Mouse (Mus musculus): ENCODE data around the gene Ccer2. TPM values are rescaled to one million over a fixed set of nuclear protein-coding genes. Genes with fewer than 3 reads are reported as not detected.

The Ccer2 gene
- polyA plus RNA-seq, 1 experiment from 2014 or later = not detected

GRCm38 (mm10) chr7:28726600-28726999 is 29.4 kb upstream of the Ccer2 start:
- no peaks in the 10 kb centered on the region; the same call in 1 of the 2 replicates for H3K9me3 ChIP-seq (ENCODE audit: low read length)
- H3K9ac ChIP-seq (replicated peaks; ENCODE audit: low read depth) = no peak overlapping the region
- no peaks in the 10 kb centered on the region for H3K27me3 ChIP-seq (replicated peaks; ENCODE audit: insufficient read depth, low read length)
- H3K4me2 ChIP-seq (replicated peaks; ENCODE audit: low read depth, low read length) = no peak overlapping the region
- H3K36me3 ChIP-seq (ENCODE audit: insufficient read depth, low read length) = no peaks in the 10 kb centered on the region
- H3K4me3 ChIP-seq (ENCODE audit: low read depth, low read length) = no peak overlapping the region
- 7% methylated on average over 14 of the region's 14 CpGs for WGBS
- DNase-seq (ENCODE audit: low spot score) (peak; percentile 85), ATAC-seq (peak; percentile 80)
- TF ChIP-seq EP300 (IDR thresholded peaks at IDR 0.05) = no peak
- peak; percentile 91 for TF ChIP-seq CTCF (IDR thresholded peaks at IDR 0.05)
- no peaks in the 10 kb centered on the region for H3K4me1 ChIP-seq (ENCODE audit: insufficient read depth, low read depth, low read length)
- no peak overlapping the region for H3K27ac ChIP-seq (ENCODE audit: low read length)

- ATAC-seq = no peak
- H3K36me3 ChIP-seq (ENCODE audit: insufficient read depth, low read length) = no peaks in the 10 kb centered on the region
- H3K4me3 ChIP-seq (ENCODE audit: low read depth, low read length) = no peak overlapping the region
- TF ChIP-seq EP300 (IDR thresholded peaks at IDR 0.05) (no peak), CTCF (IDR thresholded peaks at IDR 0.05) (peak; percentile 43)
- H3K4me2 ChIP-seq (replicated peaks; ENCODE audit: low read depth, low read length) = no peak overlapping the region
- no peaks in the 10 kb centered on the region for H3K27me3 ChIP-seq (replicated peaks; ENCODE audit: insufficient read depth, low read length)
- H3K9me3 ChIP-seq (ENCODE audit: low read length) = no peaks in the 10 kb centered on the region; the same call in 1 of the 2 replicates
- no peak for DNase-seq (ENCODE audit: low spot score)
- 61% methylated on average over 10 of the region's 10 CpGs for WGBS
- H3K4me1 ChIP-seq (ENCODE audit: insufficient read depth, low read depth, low read length) = peaks cover 3% of the 10 kb centered on the region; the same call in 1 of the 2 replicates
- no peak overlapping the region for H3K27ac ChIP-seq (ENCODE audit: low read length)
- H3K9ac ChIP-seq (replicated peaks; ENCODE audit: low read depth) = no peak overlapping the region
These were observed 28.2 kb upstream of the Ccer2 start for GRCm38 (mm10) chr7:28727649-28728340.

GRCm38 (mm10) chr7:28732341-28733142 is 23.4 kb upstream of the Ccer2 start:
- Histone ChIP-seq H3K4me2 (replicated peaks; ENCODE audit: low read depth, low read length) (peak overlapping the region; percentile 56), H3K9me3 (ENCODE audit: low read length) (no peaks in the 10 kb centered on the region; the same call in 1 of the 2 replicates), H3K27me3 (replicated peaks; ENCODE audit: insufficient read depth, low read length) (no peaks in the 10 kb centered on the region), H3K4me3 (ENCODE audit: low read depth, low read length) (peak overlapping the region; percentile 29), H3K36me3 (ENCODE audit: insufficient read depth, low read length) (no peaks in the 10 kb centered on the region), H3K4me1 (ENCODE audit: insufficient read depth, low read depth, low read length) (peaks cover 3% of the 10 kb centered on the region; the same call in 1 of the 2 replicates), H3K9ac (replicated peaks; ENCODE audit: low read depth) (no peak overlapping the region), H3K27ac (ENCODE audit: low read length) (no peak overlapping the region)
- TF ChIP-seq EP300 (IDR thresholded peaks at IDR 0.05) = no peak
- TF ChIP-seq CTCF (IDR thresholded peaks at IDR 0.05) = no peak
- peak; percentile 94 for ATAC-seq
- DNase-seq (ENCODE audit: low spot score) = peak; percentile 90
- 7% methylated on average over 50 of the region's 58 CpGs for WGBS

GRCm38 (mm10) chr7:28733211-28733610 is 22.8 kb upstream of the Ccer2 start:
- H3K27me3 ChIP-seq (replicated peaks; ENCODE audit: insufficient read depth, low read length) = no peaks in the 10 kb centered on the region
- DNase-seq (ENCODE audit: low spot score) (no peak), ATAC-seq (no peak)
- H3K27ac ChIP-seq (ENCODE audit: low read length) = no peak overlapping the region
- 26% methylated on average over 11 of the region's 11 CpGs for WGBS
- peaks cover 3% of the 10 kb centered on the region; the same call in 1 of the 2 replicates for H3K4me1 ChIP-seq (ENCODE audit: insufficient read depth, low read depth, low read length)
- H3K9ac ChIP-seq (replicated peaks; ENCODE audit: low read depth) = no peak overlapping the region
- peak overlapping the region; percentile 29 for H3K4me3 ChIP-seq (ENCODE audit: low read depth, low read length)
- H3K4me2 ChIP-seq (replicated peaks; ENCODE audit: low read depth, low read length) = peak overlapping the region; percentile 56
- H3K36me3 ChIP-seq (ENCODE audit: insufficient read depth, low read length) = no peaks in the 10 kb centered on the region
- TF ChIP-seq EP300 (IDR thresholded peaks at IDR 0.05) = no peak
- TF ChIP-seq CTCF (IDR thresholded peaks at IDR 0.05) = no peak
- no peaks in the 10 kb centered on the region; the same call in 1 of the 2 replicates for H3K9me3 ChIP-seq (ENCODE audit: low read length)

GRCm38 (mm10) chr7:28735701-28736100 is 20.3 kb upstream of the Ccer2 start:
- no peak for TF ChIP-seq EP300 (IDR thresholded peaks at IDR 0.05)
- no peak for TF ChIP-seq CTCF (IDR thresholded peaks at IDR 0.05)
- no peak overlapping the region for H3K9ac ChIP-seq (replicated peaks; ENCODE audit: low read depth)
- WGBS = 68% methylated on average over 6 of the region's 6 CpGs
- DNase-seq (ENCODE audit: low spot score) (peak; percentile 43), ATAC-seq (no peak)
- H3K9me3 ChIP-seq (ENCODE audit: low read length) = no peaks in the 10 kb centered on the region; the same call in 1 of the 2 replicates
- no peak overlapping the region for H3K4me2 ChIP-seq (replicated peaks; ENCODE audit: low read depth, low read length)
- no peaks in the 10 kb centered on the region for H3K27me3 ChIP-seq (replicated peaks; ENCODE audit: insufficient read depth, low read length)
- H3K27ac ChIP-seq (ENCODE audit: low read length) = no peak overlapping the region
- peaks cover 3% of the 10 kb centered on the region; the same call in 1 of the 2 replicates for H3K4me1 ChIP-seq (ENCODE audit: insufficient read depth, low read depth, low read length)
- H3K4me3 ChIP-seq (ENCODE audit: low read depth, low read length) = no peak overlapping the region
- no peaks in the 10 kb centered on the region; the same call in 1 of the 2 replicates for H3K36me3 ChIP-seq (ENCODE audit: insufficient read depth, low read length)

GRCm38 (mm10) chr7:28739829-28740228 is 16.1 kb upstream of the Ccer2 start:
- Histone ChIP-seq H3K27ac (ENCODE audit: low read length) (no peak overlapping the region), H3K4me3 (ENCODE audit: low read depth, low read length) (no peak overlapping the region), H3K9ac (replicated peaks; ENCODE audit: low read depth) (no peak overlapping the region), H3K4me1 (ENCODE audit: insufficient read depth, low read depth, low read length) (peaks cover 4% of the 10 kb centered on the region), H3K4me2 (replicated peaks; ENCODE audit: low read depth, low read length) (no peak overlapping the region), H3K36me3 (ENCODE audit: insufficient read depth, low read length) (no peaks in the 10 kb centered on the region; the same call in 1 of the 2 replicates), H3K9me3 (ENCODE audit: low read length) (no peaks in the 10 kb centered on the region), H3K27me3 (replicated peaks; ENCODE audit: insufficient read depth, low read length) (no peaks in the 10 kb centered on the region)
- TF ChIP-seq EP300 (IDR thresholded peaks at IDR 0.05) (no peak), CTCF (IDR thresholded peaks at IDR 0.05) (no peak)
- DNase-seq (ENCODE audit: low spot score) = no peak
- no peak for ATAC-seq
- 95% methylated on average over 21 of the region's 21 CpGs for WGBS
